Comparison of ENCODE assay signal across 11 mouse cellular contexts in the genomic region with DNA sequence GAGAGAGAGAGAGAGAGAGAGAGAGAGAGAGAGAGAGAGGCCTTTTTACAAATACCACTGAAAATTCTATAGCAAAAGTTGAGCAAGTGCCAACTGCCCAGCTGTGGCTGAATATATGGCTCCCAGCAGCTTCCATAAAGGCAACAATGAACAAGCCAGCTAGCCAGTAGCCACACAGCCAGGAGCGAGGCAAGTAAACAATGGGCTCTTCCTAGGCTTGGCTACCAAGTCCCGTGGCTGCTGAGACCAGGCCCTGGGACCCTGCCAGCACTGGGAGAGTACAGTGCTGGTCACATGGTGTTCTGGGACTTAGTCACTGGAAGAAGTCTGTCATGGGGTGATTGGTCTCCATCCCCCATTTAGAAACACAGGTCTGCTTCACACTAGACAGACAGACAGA. TPM values are rescaled to one million over a fixed set of nuclear protein-coding genes. Genes with fewer than 3 reads are reported as not detected.
DNase-seq lines count a peak whose midpoint lies in the region; ATAC-seq lines count a peak whose summit lies in the region.
"Had no signal": no experiment of that assay in that cellular context is flagged by ENCODE, and none has a peak within 500 bp of the region (broad histone marks: within the 10 kb centered on the region; RNA-seq: fewer than 3 reads in every experiment).

No protein-coding gene starts in this region.

- no peak overlapping the region for H3K4me2 ChIP-seq in neural tube, embryonic 13.5 days
- H3K4me2 ChIP-seq: kidney, embryonic 15.5 days; liver, embryonic 15.5 days had no signal

- no peaks in the 10 kb centered on the region for H3K9me3 ChIP-seq in neural tube, embryonic 13.5 days
- H3K9me3 ChIP-seq: kidney, embryonic 15.5 days; liver, embryonic 15.5 days had no signal

- ATAC-seq in neural tube, embryonic 13.5 days (ENCODE audit: low read depth) = no peak

- peak; percentile 7 for DNase-seq in heart, adult 8-10 months (ENCODE audit: low spot score)
- DNase-seq in heart, postnatal 4 days = no peak
- peak; percentile 82 for DNase-seq in Muller cell, postnatal 12 days (ENCODE audit: inconsistent ontology term)
- peak; percentile 62 to 68 for DNase-seq in cerebellum, postnatal 14 days
- no peak for DNase-seq in urinary bladder, postnatal 10 days (ENCODE audit: low spot score)
- no peak for DNase-seq in adrenal gland, adult (ENCODE audit: inconsistent age in 2 of 2, low spot score in 1 of 2)
- DNase-seq: thymus, adult 18-20 months had no signal

- WGBS in neural tube, embryonic 13.5 days = 16% methylated on average over 2 of the region's 2 CpGs

- H3K27ac ChIP-seq in neural tube, embryonic 13.5 days (replicated peaks) = peak overlapping the region; percentile 15
- H3K27ac ChIP-seq: kidney, embryonic 15.5 days; liver, embryonic 15.5 days had no signal

- peaks cover 57% of the 10 kb centered on the region for H3K4me1 ChIP-seq in neural tube, embryonic 13.5 days (replicated peaks)
- H3K4me1 ChIP-seq: kidney, embryonic 15.5 days; liver, embryonic 15.5 days had no signal

- H3K27me3 ChIP-seq in neural tube, embryonic 13.5 days = no peaks in the 10 kb centered on the region
- H3K27me3 ChIP-seq: kidney, embryonic 15.5 days; liver, embryonic 15.5 days had no signal

- no peak overlapping the region for H3K4me3 ChIP-seq in neural tube, embryonic 13.5 days
- H3K4me3 ChIP-seq: kidney, embryonic 15.5 days; liver, embryonic 15.5 days had no signal

- H3K9ac ChIP-seq in neural tube, embryonic 13.5 days = no peak overlapping the region
- H3K9ac ChIP-seq: kidney, embryonic 15.5 days; liver, embryonic 15.5 days had no signal

- H3K36me3 ChIP-seq in neural tube, embryonic 13.5 days = no peaks in the 10 kb centered on the region
- H3K36me3 ChIP-seq: kidney, embryonic 15.5 days; liver, embryonic 15.5 days had no signal

RNA-seq across cellular contexts. Expression of gene Nfasc, which starts 14.0 kb away (rescaled TPM):
- total RNA-seq in heart, adult 8-10 months (2022) = under 1 TPM; 0.24 to 0.88 (median 0.35) TPM
- total RNA-seq in heart, postnatal 4 days (2021) = 1 to 10 TPM; 1.0 to 1.1 TPM
- polyA plus RNA-seq in neural tube, embryonic 13.5 days (2015; fragmentation: Nextera tagmentation; extraction: Ambion mirVana) = 38.2 and 44.3 TPM in 2 replicates
- total RNA-seq: hematopoietic stem cell, adult 5-6 weeks had no signal

Comparison
In these comparisons a context has a peak if more than half of its experiments do, and no peak if none do; other contexts are left out.
1. DNase-seq: peak in heart, adult 8-10 months (single experiment), Muller cell, postnatal 12 days (single experiment) and cerebellum, postnatal 14 days (2 of 2); none in heart, postnatal 4 days (single experiment), urinary bladder, postnatal 10 days (single experiment) and adrenal gland, adult (0 of 2).